Mouse (Mus musculus) CH12.LX (cell line): ENCODE data around the gene Tmem131l. TPM values are rescaled to one million over a fixed set of nuclear protein-coding genes. Genes with fewer than 3 reads are reported as not detected.
A peak's percentile ranks its signal among the peaks of the same experiment; 100 is the strongest.

Source experiments
- DNase-seq: peaks from one replicate; pipeline ENCODE4 v3.0.0-alpha.2; 2013; ENCODE audit errors: extremely low read depth
- H3K27ac ChIP-seq: 2 replicates; pipeline ENCODE4 v1.5.1; 2012; ENCODE audit warnings: low read depth, mild to moderate bottlenecking, control low read depth, moderate library complexity; ENCODE audit not compliant: insufficient read depth
- H3K27me3 ChIP-seq: replicated peaks from 2 replicates; pipeline ENCODE3; 2012; ENCODE audit warnings: inconsistent platforms
- H3K36me3 ChIP-seq, 2 experiments: replicated peaks in 1 of 2; 2 replicates each; pipeline versions ENCODE3 to v1.6.1; 2012; ENCODE audit warnings: inconsistent platforms in 1 of 2, low read length in 1 of 2, mild to moderate bottlenecking in 1 of 2, mixed read lengths in 1 of 2, moderate library complexity in 1 of 2; ENCODE audit not compliant: control insufficient read depth in 1 of 2, insufficient read depth in 1 of 2
- H3K4me1 ChIP-seq, 2 experiments: 2 replicates each; pipeline ENCODE4 v1.6.1; 2012; ENCODE audit warnings: inconsistent platforms in 1 of 2, moderate library complexity in 1 of 2; ENCODE audit not compliant: insufficient read depth in 2 of 2, control insufficient read depth in 1 of 2
- H3K4me2 ChIP-seq: 2 replicates; pipeline ENCODE4 v1.6.1; 2012; ENCODE audit warnings: low read depth, mild to moderate bottlenecking, control low read depth; ENCODE audit not compliant: poor library complexity, insufficient read depth, severe bottlenecking
- H3K4me3 ChIP-seq, 3 experiments: fragments of 150-350 bp in 1 of 3; sonication (generic) in 1 of 3; replicated peaks in 1 of 3; 2 replicates each; pipeline versions ENCODE3 to v1.5.1; 2011 to 2012; ENCODE audit warnings: low read depth in 2 of 3, low read length in 2 of 3, mild to moderate bottlenecking in 2 of 3, moderate library complexity in 2 of 3, control low read depth in 1 of 3, improper control_type of control experiment in 1 of 3, inconsistent platforms in 1 of 3, mixed read lengths in 1 of 3; ENCODE audit not compliant: poor library complexity in 1 of 3
- H3K79me2 ChIP-seq: replicated peaks from 2 replicates; pipeline ENCODE4 v1.6.1; 2012; ENCODE audit warnings: mild to moderate bottlenecking, moderate library complexity; ENCODE audit not compliant: control insufficient read depth, poor library complexity, insufficient read depth, severe bottlenecking; ENCODE audit errors: extremely low read depth
- H3K9ac ChIP-seq: 2 replicates; pipeline ENCODE4 v1.6.1; 2012; ENCODE audit warnings: low read depth, mild to moderate bottlenecking, control low read depth, moderate library complexity; ENCODE audit not compliant: insufficient read depth
- H3K9me3 ChIP-seq: replicated peaks from 2 replicates; pipeline ENCODE3; 2012; ENCODE audit warnings: low read length, inconsistent platforms, mixed read lengths
- BHLHE40 ChIP-seq: IDR thresholded peaks from 2 replicates; pipeline ENCODE4 v1.6.1; 2011; ENCODE audit warnings: mild to moderate bottlenecking, low read depth, low read length, improper control_type of control experiment
- CHD2 ChIP-seq: IDR thresholded peaks from 2 replicates; pipeline ENCODE4 v1.6.1; 2011; ENCODE audit warnings: low read length, improper control_type of control experiment
- CTCF ChIP-seq, 2 experiments: IDR thresholded peaks in 1 of 2; conservative IDR thresholded peaks in 1 of 2; 2 replicates each; pipeline ENCODE4 v1.5.1; 2011 to 2012; ENCODE audit warnings: low read depth in 2 of 2, low read length in 2 of 2, improper control_type of control experiment in 1 of 2, inconsistent platforms in 1 of 2, mild to moderate bottlenecking in 1 of 2, moderate library complexity in 1 of 2
- EP300 ChIP-seq: IDR thresholded peaks from 2 replicates; pipeline ENCODE4 v1.6.1; 2011; ENCODE audit warnings: low read length, improper control_type of control experiment
- ETS1 ChIP-seq: conservative IDR thresholded peaks from 2 replicates; pipeline ENCODE4 v1.6.1; 2012; ENCODE audit warnings: low read depth, mild to moderate bottlenecking, inconsistent platforms, low read length, improper control_type of control experiment, moderate library complexity
- GABPA ChIP-seq: IDR thresholded peaks from 2 replicates; pipeline ENCODE4 v1.6.1; 2012; ENCODE audit warnings: low read depth, low read length, improper control_type of control experiment, inconsistent platforms; ENCODE audit not compliant: insufficient replicate concordance
- HCFC1 ChIP-seq: IDR thresholded peaks from 2 replicates; pipeline ENCODE4 v1.6.1; 2012; ENCODE audit warnings: low read depth, mild to moderate bottlenecking, inconsistent platforms, low read length, improper control_type of control experiment
- IRF4 ChIP-seq: IDR thresholded peaks from 2 replicates; pipeline ENCODE4 v1.6.1; 2014; ENCODE audit warnings: low read depth, mild to moderate bottlenecking, inconsistent platforms, low read length, improper control_type of control experiment
- JUN ChIP-seq: IDR thresholded peaks from 2 replicates; pipeline ENCODE4 v1.6.1; 2011; ENCODE audit warnings: low read depth, mild to moderate bottlenecking, low read length, improper control_type of control experiment, moderate library complexity; ENCODE audit not compliant: insufficient read depth
- JUND ChIP-seq: conservative IDR thresholded peaks from 2 replicates; pipeline ENCODE4 v1.6.1; 2011; ENCODE audit warnings: low read depth, low read length, improper control_type of control experiment
- KAT2A ChIP-seq: IDR thresholded peaks from 2 replicates; pipeline ENCODE4 v1.6.1; 2012; ENCODE audit warnings: low read length, improper control_type of control experiment, inconsistent platforms; ENCODE audit not compliant: insufficient replicate concordance
- MAFK ChIP-seq: IDR thresholded peaks from 2 replicates; pipeline ENCODE4 v1.6.1; 2011; ENCODE audit warnings: low read length, improper control_type of control experiment; ENCODE audit not compliant: insufficient replicate concordance
- MAX ChIP-seq: IDR thresholded peaks from 2 replicates; pipeline ENCODE4 v1.6.1; 2011; ENCODE audit warnings: low read length, improper control_type of control experiment
- MAZ ChIP-seq: IDR thresholded peaks from 2 replicates; pipeline ENCODE4 v1.6.1; 2012; ENCODE audit warnings: low read depth, mild to moderate bottlenecking, inconsistent platforms, low read length, improper control_type of control experiment, moderate library complexity
- MXI1 ChIP-seq: IDR thresholded peaks from 2 replicates; pipeline ENCODE4 v1.6.1; 2011; ENCODE audit warnings: mild to moderate bottlenecking, low read depth, low read length, improper control_type of control experiment
- MYC ChIP-seq: IDR thresholded peaks from 2 replicates; pipeline ENCODE4 v1.6.1; 2011; ENCODE audit warnings: low read depth, mild to moderate bottlenecking, improper control_type of control experiment, low read length
- PAX5 ChIP-seq: IDR thresholded peaks from 2 replicates; pipeline ENCODE4 v1.6.1; 2012; ENCODE audit warnings: low read length, inconsistent platforms, mixed read lengths
- POLR2A ChIP-seq: IDR thresholded peaks from 2 replicates; pipeline ENCODE4 v1.6.1; 2011; ENCODE audit warnings: low read depth, mild to moderate bottlenecking, improper control_type of control experiment, low read length
- RAD21 ChIP-seq: IDR thresholded peaks from 2 replicates; pipeline ENCODE4 v1.6.1; 2011; ENCODE audit warnings: low read depth, mild to moderate bottlenecking, low read length, improper control_type of control experiment, moderate library complexity
- RCOR1 ChIP-seq: conservative IDR thresholded peaks from 2 replicates; pipeline ENCODE4 v1.6.1; 2012; ENCODE audit warnings: low read depth, mild to moderate bottlenecking, inconsistent platforms, low read length, improper control_type of control experiment
- SMC3 ChIP-seq: IDR thresholded peaks from 2 replicates; pipeline ENCODE4 v1.6.1; 2011; ENCODE audit warnings: low read depth, low read length, improper control_type of control experiment
- TCF12 ChIP-seq: IDR thresholded peaks from 2 replicates; pipeline ENCODE4 v1.6.1; 2014; ENCODE audit warnings: low read depth, mild to moderate bottlenecking, inconsistent platforms, low read length, improper control_type of control experiment
- UBTF ChIP-seq: IDR thresholded peaks from 2 replicates; pipeline ENCODE4 v1.6.1; 2012; ENCODE audit warnings: low read depth, mild to moderate bottlenecking, inconsistent platforms, low read length, improper control_type of control experiment, moderate library complexity
- USF1 ChIP-seq: IDR thresholded peaks from 2 replicates; pipeline ENCODE4 v1.6.1; 2014; ENCODE audit warnings: low read depth, mild to moderate bottlenecking, inconsistent platforms, low read length, improper control_type of control experiment
- ZMIZ1 ChIP-seq: IDR thresholded peaks from 2 replicates; pipeline ENCODE4 v1.6.1; 2012; ENCODE audit warnings: low read depth, mild to moderate bottlenecking, inconsistent platforms, low read length, improper control_type of control experiment
- ZNF384 ChIP-seq: IDR thresholded peaks from 2 replicates; pipeline ENCODE4 v1.6.1; 2012; ENCODE audit warnings: low read depth, low read length, improper control_type of control experiment, inconsistent platforms
- dilution Hi-C: fragments of 300-500 bp; cut with MboI; formaldehyde crosslinking; loops from 2 replicates; pipeline ENCODE4 v1.14.3; 2020; ENCODE audit warnings: low sequenced_read_pairs; ENCODE audit not compliant: extremely low pct_unique_long_range_greater_than_20kb, extremely low pct_ligation_motif_present
- in situ Hi-C: fragments of 300-500 bp; cut with MboI; formaldehyde crosslinking; loops from 3 replicates; pipeline ENCODE4 v1.14.3; 2019; ENCODE audit warnings: low sequenced_read_pairs, low pct_ligation_motif_present, low pct_unique_long_range_greater_than_20kb, mixed read lengths
- polyA plus RNA-seq: library from polyadenylated mRNA; unstranded; fragments of >175 nt; gene quantifications from 2 replicates; pipeline ENCODE4 v1.2.1, GENCODE M21; 2012; ENCODE audit warnings: low read depth; ENCODE audit not compliant: insufficient read length
- total RNA-seq, 2 experiments: library from RNA; depleted of rRNA; stranded (reverse); fragments of 300-350 nt in 1 of 2; fragments of >200 nt in 1 of 2; gene quantifications; 2 replicates each; pipeline ENCODE4 v1.2.3; 2012 to 2014

The Tmem131l gene
- total and polyA plus RNA-seq, 3 experiments = 32.7 to 89.7 (median 37.1) TPM

- Histone ChIP-seq H3K9me3 (no peaks in the 10 kb centered on the region), H3K4me2 (peak overlapping the region; percentile 69), H3K79me2 (peaks cover 13% of the 10 kb centered on the region), H3K27me3 (no peaks in the 10 kb centered on the region), H3K9ac (no peak overlapping the region; the same call in 1 of the 2 replicates), H3K4me3 (peak overlapping the region in 2 of 3 experiments; percentile 67 to 91), H3K27ac (no peak overlapping the region), H3K36me3 (peaks cover 0 to 21% of the 10 kb centered on the region in 2 experiments), H3K4me1 (peaks cover 25 to 63% of the 10 kb centered on the region in 2 experiments)
- TF ChIP-seq MAZ (no peak), MYC (no peak), MXI1 (no peak), MAFK (no peak), RCOR1 (no peak), TCF12 (no peak), GABPA (no peak), SMC3 (no peak), KAT2A (no peak), PAX5 (no peak), JUND (no peak), MAX (no peak), JUN (no peak), CHD2 (no peak), ZNF384 (no peak), ETS1 (no peak), UBTF (no peak), RAD21 (no peak), USF1 (no peak)
- dilution Hi-C loops (no loop called here), in situ Hi-C loops (no loop called here)
- no peak for DNase-seq
These were observed 1.8 kb downstream of the Tmem131l start for GRCm38 (mm10) chr3:84038126-84038525.

GRCm38 (mm10) chr3:84037536-84037935 lies 2.4 kb downstream of the Tmem131l start:
- peaks cover 25 to 68% of the 10 kb centered on the region in 2 experiments for H3K4me1 ChIP-seq
- DNase-seq = no peak
- no peaks in the 10 kb centered on the region for H3K27me3 ChIP-seq
- no peak overlapping the region for H3K27ac ChIP-seq
- dilution Hi-C loops = no loop called here
- peaks cover 13% of the 10 kb centered on the region for H3K79me2 ChIP-seq
- no peak overlapping the region for H3K9ac ChIP-seq
- H3K9me3 ChIP-seq = no peaks in the 10 kb centered on the region
- 0 out of 2 replicates have a peak overlapping the region, but pooled peaks have one; percentile 18 for H3K4me2 ChIP-seq
- peak overlapping the region in 1 of 3 experiments; percentile 91 for H3K4me3 ChIP-seq
- peaks cover 0 to 27% of the 10 kb centered on the region in 2 experiments for H3K36me3 ChIP-seq
- in situ Hi-C loops = no loop called here
- no peak for TF ChIP-seq ZMIZ1
- no peak for TF ChIP-seq UBTF
- TF ChIP-seq CTCF (conservative IDR thresholded peaks at IDR 0.05 in 1 of 2, IDR thresholded peaks at IDR 0.05 in 1 of 2; ENCODE audit: low read depth in 2 of 2, low read length in 2 of 2) = no peak
- no peak for TF ChIP-seq RAD21
- no peak for TF ChIP-seq EP300
- TF ChIP-seq POLR2A = no peak
- no peak for TF ChIP-seq RCOR1
- TF ChIP-seq IRF4 = no peak
- TF ChIP-seq HCFC1 = no peak
- TF ChIP-seq BHLHE40 = no peak
- no peak for TF ChIP-seq JUN
- no peak for TF ChIP-seq KAT2A
- no peak for TF ChIP-seq USF1
